Mouse (Mus musculus) heart, embryonic 13.5 days (tissue): ENCODE data around the gene Tecpr2. TPM values are rescaled to one million over a fixed set of nuclear protein-coding genes. Genes with fewer than 3 reads are reported as not detected.

Experiments
- ATAC-seq: fragments of 200-750 bp; cut with Nextera tagmentation; 2 replicates; pipeline ENCODE4 v1.8.0; 2017; ENCODE audit warnings: moderate TSS enrichment; ENCODE audit not compliant: insufficient number of reproducible peaks, low FRiP score, low TSS enrichment; ENCODE audit errors: extremely low read depth
- H3K27ac ChIP-seq: fragments of 300-500 bp; sonication (generic); replicated peaks from 2 replicates; pipeline ENCODE4 v1.5.1; 2015; ENCODE audit warnings: moderate library complexity, mild to moderate bottlenecking, inconsistent platforms
- H3K27me3 ChIP-seq: fragments of 300-500 bp; sonication (generic); replicated peaks from 2 replicates; pipeline ENCODE4 v1.6.1; 2015; ENCODE audit warnings: mild to moderate bottlenecking, inconsistent platforms
- H3K36me3 ChIP-seq: fragments of 300-500 bp; sonication (generic); 2 replicates; pipeline ENCODE4 v1.6.1; 2015; ENCODE audit warnings: mild to moderate bottlenecking, inconsistent platforms
- H3K4me1 ChIP-seq: fragments of 300-500 bp; sonication (generic); 2 replicates; pipeline ENCODE4 v1.6.1; 2015; ENCODE audit warnings: inconsistent platforms
- H3K4me2 ChIP-seq: fragments of 300-500 bp; sonication (generic); 2 replicates; pipeline ENCODE4 v1.6.1; 2015; ENCODE audit warnings: inconsistent platforms, mild to moderate bottlenecking, moderate library complexity
- H3K4me3 ChIP-seq: fragments of 300-500 bp; sonication (generic); 2 replicates; pipeline ENCODE4 v1.5.1; 2015; ENCODE audit warnings: moderate library complexity, mild to moderate bottlenecking, inconsistent platforms
- H3K9ac ChIP-seq: fragments of 300-500 bp; sonication (generic); 2 replicates; pipeline ENCODE4 v1.6.1; 2015; ENCODE audit warnings: inconsistent platforms, mild to moderate bottlenecking, moderate library complexity
- H3K9me3 ChIP-seq: fragments of 300-500 bp; sonication (generic); 2 replicates; pipeline ENCODE4 v1.6.1; 2016; ENCODE audit warnings: inconsistent platforms
- WGBS: fragments of 180-500 bp; shearing (Covaris S2); methylation state at CpG from one replicate; pipeline ENCODE4 v1.1.7; 2015; ENCODE audit warnings: mixed read lengths; 5-methylcytosine and 5-hydroxymethylcytosine counted together
- polyA plus RNA-seq: library from polyadenylated mRNA; unstranded; fragments of >200 nt; fragmentation: Nextera tagmentation; extraction: Ambion mirVana; gene quantifications from 2 replicates; pipeline ENCODE4 v1.2.1, GENCODE M21; 2015

The Tecpr2 gene
- polyA plus RNA-seq, 1 experiment from 2014 or later: 2.9 TPM

- no peak for ATAC-seq
- H3K36me3 ChIP-seq: peaks cover 25% of the 10 kb centered on the region
- H3K4me1 ChIP-seq: peaks cover 20% of the 10 kb centered on the region
- H3K4me3 ChIP-seq: no peak overlapping the region
- H3K9ac ChIP-seq: no peak overlapping the region
- H3K27me3 ChIP-seq: no peaks in the 10 kb centered on the region; the same call in 1 of the 2 replicates
- H3K4me2 ChIP-seq: peak overlapping the region; percentile 91
- H3K27ac ChIP-seq: peak overlapping the region; percentile 87; the same call in 1 of the 2 replicates
- WGBS: 68% methylated on average over 3 of the region's 3 CpGs
- no peaks in the 10 kb centered on the region for H3K9me3 ChIP-seq
Observed at GRCm38 (mm10) chr12:110979808-110980207, 90.7 kb downstream of the Tecpr2 start.

GRCm38 (mm10) chr12:110981736-110982135 is 92.7 kb downstream of the Tecpr2 start:
- no peak overlapping the region for H3K27ac ChIP-seq
- H3K9ac ChIP-seq: no peak overlapping the region
- ATAC-seq: no peak
- H3K9me3 ChIP-seq: no peaks in the 10 kb centered on the region
- 69% methylated on average over 3 of the region's 3 CpGs for WGBS
- H3K4me3 ChIP-seq: no peak overlapping the region
- peaks cover 6% of the 10 kb centered on the region for H3K36me3 ChIP-seq
- no peaks in the 10 kb centered on the region; the same call in 1 of the 2 replicates for H3K27me3 ChIP-seq
- no peak overlapping the region for H3K4me2 ChIP-seq
- H3K4me1 ChIP-seq: peaks cover 19% of the 10 kb centered on the region

- Histone ChIP-seq H3K36me3 (no peaks in the 10 kb centered on the region), H3K27ac (no peak overlapping the region), H3K4me2 (no peak overlapping the region), H3K4me1 (peaks cover 11% of the 10 kb centered on the region), H3K9me3 (no peaks in the 10 kb centered on the region), H3K4me3 (no peak overlapping the region), H3K27me3 (no peaks in the 10 kb centered on the region), H3K9ac (no peak overlapping the region)
- 79% methylated on average over 8 of the region's 8 CpGs for WGBS
- no peak for ATAC-seq
Observed at GRCm38 (mm10) chr12:110983083-110983482, 94.0 kb downstream of the Tecpr2 start.

GRCm38 (mm10) chr12:110983714-110984113 is 94.7 kb downstream of the Tecpr2 start:
- no peak overlapping the region for H3K9ac ChIP-seq
- ATAC-seq: no peak
- H3K4me2 ChIP-seq: no peak overlapping the region
- H3K27ac ChIP-seq: no peak overlapping the region
- H3K27me3 ChIP-seq: no peaks in the 10 kb centered on the region
- no peaks in the 10 kb centered on the region for H3K36me3 ChIP-seq
- H3K9me3 ChIP-seq: no peaks in the 10 kb centered on the region
- peaks cover 7% of the 10 kb centered on the region for H3K4me1 ChIP-seq
- no peak overlapping the region for H3K4me3 ChIP-seq
- WGBS: 70% methylated on average over 8 of the region's 8 CpGs

- ATAC-seq: no peak
- WGBS: 66% methylated on average over 4 of the region's 4 CpGs
Observed at GRCm38 (mm10) chr12:110984598-110984997, 95.5 kb downstream of the Tecpr2 start.

GRCm38 (mm10) chr12:110985141-110985540 is 96.1 kb downstream of the Tecpr2 start:
- Histone ChIP-seq H3K27ac (no peak overlapping the region), H3K4me3 (no peak overlapping the region), H3K27me3 (no peaks in the 10 kb centered on the region), H3K9me3 (no peaks in the 10 kb centered on the region), H3K9ac (no peak overlapping the region), H3K36me3 (no peaks in the 10 kb centered on the region), H3K4me2 (no peak overlapping the region), H3K4me1 (no peaks in the 10 kb centered on the region)
- no peak for ATAC-seq
- WGBS: 79% methylated on average over 9 of the region's 9 CpGs

More at GRCm38 (mm10) chr12:110984598-110984997, 95.5 kb downstream of the Tecpr2 start:
- Histone ChIP-seq H3K4me1 (peaks cover 3% of the 10 kb centered on the region), H3K27me3 (no peaks in the 10 kb centered on the region), H3K36me3 (no peaks in the 10 kb centered on the region), H3K9me3 (no peaks in the 10 kb centered on the region), H3K9ac (no peak overlapping the region), H3K4me3 (no peak overlapping the region), H3K4me2 (no peak overlapping the region), H3K27ac (no peak overlapping the region)

- no peaks in the 10 kb centered on the region for H3K36me3 ChIP-seq
- WGBS: 77% methylated on average over 11 of the region's 11 CpGs
- H3K4me2 ChIP-seq: no peak overlapping the region
- no peaks in the 10 kb centered on the region for H3K27me3 ChIP-seq
- no peak overlapping the region for H3K27ac ChIP-seq
- no peaks in the 10 kb centered on the region for H3K9me3 ChIP-seq
- no peak for ATAC-seq
- H3K4me1 ChIP-seq: 0 out of 2 replicates have a peak, but pooled peaks cover 5% of the 10 kb centered on the region
- H3K4me3 ChIP-seq: no peak overlapping the region
- no peak overlapping the region for H3K9ac ChIP-seq
Observed at GRCm38 (mm10) chr12:110986536-110987425, 97.7 kb downstream of the Tecpr2 start.

GRCm38 (mm10) chr12:110989409-110989808 is 100.3 kb downstream of the Tecpr2 start:
- 72% methylated on average over 3 of the region's 3 CpGs for WGBS
- no peak overlapping the region for H3K4me2 ChIP-seq
- no peaks in the 10 kb centered on the region for H3K9me3 ChIP-seq
- H3K4me1 ChIP-seq: peaks cover 12% of the 10 kb centered on the region
- no peaks in the 10 kb centered on the region for H3K36me3 ChIP-seq
- H3K4me3 ChIP-seq: no peak overlapping the region
- H3K9ac ChIP-seq: no peak overlapping the region
- H3K27ac ChIP-seq: no peak overlapping the region
- no peaks in the 10 kb centered on the region for H3K27me3 ChIP-seq
- no peak for ATAC-seq

- no peak overlapping the region for H3K4me2 ChIP-seq
- no peak overlapping the region for H3K9ac ChIP-seq
- no peaks in the 10 kb centered on the region for H3K9me3 ChIP-seq
- H3K27ac ChIP-seq: no peak overlapping the region
- no peak overlapping the region for H3K4me3 ChIP-seq
- H3K36me3 ChIP-seq: no peaks in the 10 kb centered on the region
- H3K4me1 ChIP-seq: peaks cover 12% of the 10 kb centered on the region
- 87% methylated on average over 7 of the region's 7 CpGs for WGBS
- H3K27me3 ChIP-seq: no peaks in the 10 kb centered on the region
- no peak for ATAC-seq
Observed at GRCm38 (mm10) chr12:110990500-110990899, 101.4 kb downstream of the Tecpr2 start.

GRCm38 (mm10) chr12:110991361-110992127 is 102.5 kb downstream of the Tecpr2 start:
- H3K9ac ChIP-seq: peak overlapping the region; percentile 79
- WGBS: 5% methylated on average over 23 of the region's 23 CpGs
- peak overlapping the region; percentile 58 for H3K4me3 ChIP-seq
- peak; percentile 84 for ATAC-seq
- H3K27ac ChIP-seq: peak overlapping the region; percentile 75
- no peaks in the 10 kb centered on the region for H3K36me3 ChIP-seq
- H3K4me1 ChIP-seq: peaks cover 12% of the 10 kb centered on the region
- no peaks in the 10 kb centered on the region for H3K27me3 ChIP-seq
- H3K9me3 ChIP-seq: no peaks in the 10 kb centered on the region
- H3K4me2 ChIP-seq: peak overlapping the region; percentile 72

GRCm38 (mm10) chr12:110992128-110992553 is 103.1 kb downstream of the Tecpr2 start:
- peak overlapping the region; percentile 58 for H3K4me3 ChIP-seq
- peak; percentile 79 for ATAC-seq
- H3K27ac ChIP-seq: peak overlapping the region; percentile 75
- peaks cover 12% of the 10 kb centered on the region for H3K4me1 ChIP-seq
- WGBS: under 1% methylated on average over 24 of the region's 24 CpGs
- H3K36me3 ChIP-seq: no peaks in the 10 kb centered on the region
- H3K9me3 ChIP-seq: no peaks in the 10 kb centered on the region
- peak overlapping the region; percentile 72 for H3K4me2 ChIP-seq
- peak overlapping the region; percentile 79 for H3K9ac ChIP-seq
- H3K27me3 ChIP-seq: no peaks in the 10 kb centered on the region
